Mouse (Mus musculus) c-Kit-positive CD71-negative TER-119-negative erythroid progenitor cells, embryonic 14.5 days (primary cell): ENCODE results near the gene Gm20388.

Source experiments
- DNase-seq: peaks from one replicate; pipeline ENCODE4 v3.0.0-alpha.2; 2013; ENCODE audit warnings: low read depth

The Gm20388 gene

DNA sequence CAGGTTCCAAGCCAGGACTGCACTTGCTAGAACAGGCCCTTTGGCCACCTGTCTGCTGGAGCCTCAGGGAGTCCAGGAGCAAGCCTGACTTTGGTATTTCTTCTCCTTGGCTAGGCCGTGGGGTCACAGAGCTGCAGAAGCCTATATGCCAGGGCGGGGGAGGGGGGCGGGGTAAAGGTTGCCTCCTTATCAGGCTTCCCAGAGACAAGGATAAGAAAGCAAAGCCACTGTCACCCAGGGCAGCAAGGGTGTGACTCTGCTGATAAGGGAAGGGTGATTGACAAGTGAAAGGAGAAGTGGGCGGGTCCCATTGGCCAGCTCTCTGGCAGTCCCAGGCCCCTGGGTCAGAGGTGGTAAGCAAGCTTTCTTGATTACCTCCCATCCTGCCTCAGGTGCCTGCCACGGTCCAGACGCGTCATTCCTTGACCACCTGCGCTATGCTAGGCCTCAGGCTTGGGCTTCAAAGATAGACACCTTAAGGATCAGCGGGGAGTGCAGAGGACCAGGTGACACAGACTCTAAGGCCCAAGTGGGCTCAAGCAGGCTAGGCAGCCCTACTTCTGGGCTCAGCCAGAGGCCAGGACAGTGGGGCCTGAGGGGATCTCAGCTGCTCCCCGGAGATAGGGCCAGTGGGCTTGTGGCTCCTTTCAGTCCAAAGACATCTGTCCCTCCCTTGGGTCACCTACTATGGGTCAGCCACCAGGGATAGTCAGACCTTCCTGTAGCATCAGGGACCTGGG, 565.0 kb downstream of the Gm20388 start:
- no peak for DNase-seq

DNA sequence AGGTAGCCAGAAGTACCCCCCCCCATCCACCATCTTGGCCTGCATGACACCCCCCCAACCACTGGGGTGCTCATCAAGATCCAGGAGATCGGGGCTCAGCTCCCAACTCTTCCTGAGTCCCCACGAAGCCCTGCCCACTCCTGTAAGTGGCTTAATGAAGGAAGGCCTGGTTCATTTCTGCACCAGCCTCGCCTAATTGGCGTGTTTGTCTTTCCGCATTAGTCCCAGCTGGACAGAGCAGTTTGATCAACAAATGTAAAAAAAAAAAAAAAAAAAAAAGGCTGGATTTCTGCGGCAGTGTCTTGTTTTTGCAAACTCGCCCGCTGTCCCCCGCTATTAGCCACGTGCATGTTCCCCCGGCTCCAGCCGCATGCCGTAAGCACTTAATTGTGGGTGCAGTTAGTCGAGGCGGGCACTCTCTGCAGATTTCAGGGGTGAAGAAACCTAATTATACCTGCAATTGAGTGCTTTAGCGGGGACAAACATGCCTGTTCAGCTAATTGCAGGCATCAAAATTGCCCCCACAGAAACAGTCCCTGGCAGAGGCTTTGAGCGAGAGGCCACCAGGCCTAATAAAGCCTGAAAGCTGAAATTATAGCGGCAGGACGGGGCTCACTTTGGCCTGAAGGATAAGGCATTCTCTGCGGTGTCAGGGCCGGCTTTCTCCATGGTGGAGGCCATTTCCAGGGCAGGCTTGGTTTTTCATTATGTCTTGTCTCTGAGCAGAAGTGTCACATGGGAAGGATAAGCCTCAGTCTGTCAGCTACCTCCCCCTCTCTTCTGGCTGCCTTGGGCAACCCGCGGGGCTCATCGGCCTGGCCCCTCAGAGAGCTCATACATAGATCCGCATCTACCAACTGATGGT, 566.3 kb downstream of the Gm20388 start:
- no peak for DNase-seq

DNA sequence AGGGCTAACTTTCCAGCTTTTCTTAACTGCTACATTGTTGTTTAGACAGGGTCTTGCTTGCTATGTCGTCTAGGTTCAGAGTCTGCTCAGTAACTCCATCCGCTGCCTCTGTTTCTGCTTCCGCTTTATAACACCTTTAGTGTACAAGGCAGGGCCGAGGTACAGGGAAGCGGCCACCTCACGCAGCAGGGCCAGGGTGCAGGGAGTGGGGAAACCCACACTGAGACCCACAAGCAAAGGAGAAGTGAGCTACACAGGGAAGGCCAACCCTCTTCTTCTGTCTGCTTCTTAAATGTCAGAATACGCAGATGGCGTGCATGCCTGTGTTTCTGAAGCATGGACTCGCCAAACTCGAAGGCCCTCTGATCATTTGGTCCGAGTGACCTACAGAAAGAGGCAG, 568.1 kb downstream of the Gm20388 start:
- no peak for DNase-seq

DNA sequence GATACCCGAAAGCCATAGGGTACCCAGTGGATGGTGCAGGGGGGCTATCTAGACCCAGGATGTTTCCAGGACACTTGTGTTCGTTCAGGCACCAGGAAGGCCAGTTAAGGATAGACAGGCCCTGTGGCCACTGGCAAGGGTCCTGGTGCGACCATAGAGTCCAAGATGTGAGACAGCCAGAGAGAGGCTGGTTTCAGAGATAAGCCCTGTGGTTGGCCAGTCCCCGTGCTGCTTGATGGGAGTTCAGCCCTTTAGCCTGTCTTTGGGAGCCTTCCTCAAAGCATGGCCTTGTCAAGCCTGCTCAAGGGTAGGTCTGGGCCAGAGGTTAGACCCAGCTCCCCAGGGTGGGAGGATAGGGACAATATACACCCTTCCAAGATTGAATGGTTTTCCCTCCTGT, 569.0 kb downstream of the Gm20388 start:
- no peak for DNase-seq

DNA sequence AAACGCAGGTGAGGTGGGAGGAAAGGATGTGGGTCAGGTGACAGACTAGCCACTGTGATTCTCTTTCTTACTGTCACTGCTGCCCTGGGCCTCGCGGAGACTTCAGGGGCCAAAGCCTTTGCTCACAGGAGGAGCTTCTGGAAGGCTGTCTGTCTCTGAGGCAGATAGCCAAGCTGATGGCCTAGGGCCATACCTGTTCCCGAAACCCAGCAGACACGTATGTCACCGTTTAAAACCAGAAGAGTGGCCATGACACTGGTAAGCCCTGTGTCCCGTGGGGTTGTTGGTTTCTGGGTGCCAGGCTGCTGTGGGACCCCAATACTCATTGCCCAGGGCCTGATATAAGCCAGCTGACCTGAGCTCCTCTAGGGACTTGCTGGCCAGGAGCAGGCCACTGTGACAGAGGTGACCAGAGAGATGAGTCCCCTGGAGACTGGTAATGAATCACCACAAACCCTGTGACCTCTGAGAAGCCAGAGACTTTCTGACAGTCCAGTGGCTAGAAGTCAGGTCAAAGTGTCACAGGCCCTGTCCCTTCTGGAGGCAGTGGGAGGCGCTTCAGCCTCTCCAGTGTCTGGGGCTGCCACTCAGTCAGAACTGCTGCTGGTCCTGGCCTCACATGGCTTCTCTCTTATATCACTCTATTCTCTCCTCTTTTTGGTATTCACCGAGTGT, 571.5 kb downstream of the Gm20388 start:
- no peak for DNase-seq

DNA sequence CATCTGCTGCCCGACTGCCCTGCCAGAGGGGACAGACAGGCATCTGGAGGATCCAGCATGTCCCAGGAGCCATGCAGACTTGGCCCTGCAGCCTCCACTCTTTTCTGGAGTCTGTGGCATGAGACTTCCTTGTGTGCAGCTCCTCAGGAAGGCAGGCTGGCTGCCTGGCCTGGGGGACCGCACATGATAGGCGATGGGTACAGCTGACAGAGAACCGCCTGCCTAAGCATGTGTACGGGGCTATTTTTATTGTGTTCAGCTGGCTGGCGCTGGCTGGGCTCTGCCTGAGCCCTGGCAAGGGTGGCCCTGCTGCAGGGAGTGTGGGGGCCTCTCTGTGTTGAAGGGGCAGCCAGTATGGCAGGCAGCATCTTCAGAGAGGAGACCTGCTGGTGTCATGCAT, 573.8 kb downstream of the Gm20388 start:
- DNase-seq, result no peak

DNA sequence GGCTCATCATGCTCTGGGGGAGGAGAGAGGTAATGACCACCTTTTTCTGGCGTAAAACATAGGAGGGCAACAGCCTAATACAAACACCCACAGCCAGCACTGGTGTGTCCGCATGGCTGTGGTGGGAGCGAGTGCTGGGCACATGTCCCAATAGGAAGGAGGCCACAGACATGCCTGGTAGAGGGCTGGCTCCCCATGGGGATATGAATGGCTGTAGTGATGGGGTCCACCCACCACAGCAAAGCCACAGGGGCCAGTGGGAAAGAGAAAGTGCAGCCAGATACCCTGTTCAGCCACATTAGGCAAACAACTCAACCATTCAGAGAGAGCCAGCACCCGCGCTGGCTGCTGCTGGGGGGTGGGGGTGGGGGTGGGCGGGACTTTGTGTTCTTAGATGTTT, 574.5 kb downstream of the Gm20388 start:
- no peak for DNase-seq

DNA sequence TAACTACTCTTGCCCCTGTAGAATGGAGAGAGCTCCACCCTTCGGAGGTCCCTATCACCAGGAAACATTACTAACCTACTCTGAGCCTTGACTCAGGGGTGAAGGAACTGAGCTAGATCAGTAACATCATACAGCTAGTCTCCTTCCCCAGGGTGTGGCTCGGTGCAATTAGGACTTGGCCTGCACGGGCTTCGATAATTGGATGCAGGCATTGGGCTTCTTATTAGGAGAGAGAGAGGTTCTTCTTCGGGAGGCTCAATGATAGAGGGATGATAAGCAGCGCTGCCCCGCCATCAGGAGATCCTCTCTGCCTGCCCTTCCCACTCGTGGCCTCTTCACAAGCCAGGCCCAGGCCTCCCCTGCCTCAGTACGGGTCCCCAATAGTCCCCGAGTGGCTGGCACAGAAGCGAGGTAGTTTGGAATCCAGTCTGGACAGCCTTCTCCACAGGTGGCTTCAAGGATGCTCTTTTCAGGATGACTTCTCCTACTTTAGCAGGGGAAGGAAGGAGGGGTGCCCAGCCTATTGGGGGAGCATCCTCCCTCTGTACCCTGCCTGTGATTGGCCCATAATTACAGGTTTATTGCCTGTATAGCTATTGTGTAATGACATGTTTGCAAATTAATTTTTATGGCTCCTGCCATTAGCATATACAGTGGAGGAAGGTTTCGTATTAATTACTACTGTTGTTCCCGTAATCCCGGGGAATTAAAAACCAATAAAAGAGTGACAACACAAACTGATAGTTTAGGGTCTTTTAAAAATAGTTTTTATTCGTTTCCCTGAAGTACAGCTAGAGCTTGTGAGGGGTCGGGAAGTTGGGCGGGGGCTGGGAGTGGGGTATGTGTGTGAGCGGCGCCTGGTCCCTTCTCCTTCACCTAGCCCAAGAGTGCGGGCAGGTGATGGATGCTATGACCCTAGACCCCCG, 575.2 kb downstream of the Gm20388 start:
- DNase-seq, result no peak

DNA sequence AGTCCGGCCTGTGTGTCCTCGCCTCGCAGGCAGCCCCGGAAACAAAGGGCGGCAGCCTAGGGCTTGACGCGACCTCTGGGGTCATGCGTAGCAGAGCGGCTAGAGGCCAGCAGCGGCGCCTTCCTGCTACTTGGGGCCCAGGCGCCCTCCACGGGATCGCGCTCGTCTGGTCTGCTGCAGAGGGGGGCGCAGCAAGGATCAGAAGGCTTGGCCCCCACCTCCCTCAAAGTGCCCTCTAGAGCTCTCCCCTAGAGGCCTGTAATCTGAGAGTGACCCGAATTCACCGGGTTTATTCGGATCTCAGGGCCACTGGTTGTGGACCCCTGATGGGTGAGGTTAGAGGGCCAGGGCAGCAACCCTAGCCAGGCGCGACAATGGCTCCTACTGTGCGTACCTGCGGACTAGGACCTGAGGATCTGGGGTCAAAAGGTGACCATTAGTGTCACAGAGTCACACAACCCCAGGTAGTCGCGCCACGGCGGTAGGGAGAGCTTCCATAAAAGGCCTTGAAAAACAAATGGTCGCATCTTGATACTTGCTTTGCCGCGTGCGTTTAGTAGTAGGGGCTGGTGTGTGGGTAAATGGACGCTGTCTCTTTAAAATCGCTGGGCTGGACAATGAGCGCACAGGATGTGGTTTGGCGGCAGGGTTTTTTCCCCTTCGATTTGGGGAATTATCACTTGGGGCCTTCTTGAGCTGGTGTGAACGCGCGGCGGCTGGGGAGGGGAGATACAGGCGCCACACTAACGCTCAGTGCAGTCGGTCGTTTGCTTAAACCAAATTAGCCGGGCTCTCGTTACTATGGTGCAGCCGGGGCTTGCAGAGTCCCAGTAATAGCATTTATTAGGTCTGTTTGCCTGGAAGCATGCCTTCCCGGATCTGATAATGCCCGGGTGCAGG, 576.1 kb downstream of the Gm20388 start:
- peak; percentile 86 for DNase-seq

DNA sequence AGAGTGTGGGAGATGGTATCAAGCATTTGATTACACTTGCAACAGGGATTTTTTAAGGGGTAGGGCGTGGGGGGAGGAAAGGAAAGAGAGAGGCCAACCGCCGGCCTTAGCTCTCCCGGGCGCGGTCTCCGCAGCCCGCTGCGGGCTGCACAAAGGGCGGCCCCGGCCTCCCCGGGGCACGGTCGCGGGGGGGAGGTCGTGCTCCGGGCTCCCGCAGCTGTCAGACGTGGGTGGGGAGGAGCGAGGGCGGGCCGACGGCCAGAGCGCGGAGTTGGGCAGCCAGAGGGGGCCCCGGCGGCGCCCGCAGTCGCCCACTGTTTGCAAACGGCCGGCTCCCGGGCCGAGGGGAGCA, 576.7 kb downstream of the Gm20388 start:
- DNase-seq, result no peak

DNA sequence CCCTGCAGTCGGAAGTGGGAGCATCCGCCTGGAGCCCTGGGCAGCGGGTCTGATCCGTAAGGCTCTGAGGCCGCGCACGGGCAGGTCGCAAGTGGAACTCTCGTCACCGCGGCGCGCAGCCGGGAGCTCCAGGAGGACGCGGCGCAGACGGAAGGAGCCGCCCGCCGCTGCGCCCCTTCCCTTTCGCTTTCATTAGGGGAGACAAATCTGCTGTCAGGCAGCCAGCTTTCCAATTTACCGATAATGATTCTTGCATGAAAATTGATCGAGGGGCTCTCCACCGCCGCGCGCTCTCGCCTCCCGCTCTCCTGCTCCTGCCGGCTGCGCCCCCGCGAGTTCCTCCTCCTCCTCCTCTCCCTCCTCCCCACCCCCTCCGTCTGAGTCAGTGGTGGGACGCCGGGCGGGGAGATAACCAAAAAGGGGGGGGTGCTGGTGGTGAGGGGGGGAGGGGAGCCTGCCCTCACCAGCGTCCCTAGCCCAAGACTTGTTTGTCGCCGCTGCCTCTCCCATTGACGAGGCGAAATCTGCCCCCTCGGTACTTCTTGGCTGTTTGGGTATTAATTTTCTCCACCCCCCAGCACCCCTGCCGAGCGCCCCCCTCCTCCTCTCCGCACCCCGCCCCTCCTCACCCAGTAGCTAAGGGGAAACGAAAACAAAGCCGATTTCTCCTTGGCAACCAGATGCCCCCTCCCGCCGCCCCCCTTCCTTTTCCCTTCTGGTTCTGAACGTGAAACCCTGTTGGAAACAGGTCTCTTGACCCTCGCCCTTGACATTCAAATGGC, 577.3 kb downstream of the Gm20388 start:
- no peak for DNase-seq

DNA sequence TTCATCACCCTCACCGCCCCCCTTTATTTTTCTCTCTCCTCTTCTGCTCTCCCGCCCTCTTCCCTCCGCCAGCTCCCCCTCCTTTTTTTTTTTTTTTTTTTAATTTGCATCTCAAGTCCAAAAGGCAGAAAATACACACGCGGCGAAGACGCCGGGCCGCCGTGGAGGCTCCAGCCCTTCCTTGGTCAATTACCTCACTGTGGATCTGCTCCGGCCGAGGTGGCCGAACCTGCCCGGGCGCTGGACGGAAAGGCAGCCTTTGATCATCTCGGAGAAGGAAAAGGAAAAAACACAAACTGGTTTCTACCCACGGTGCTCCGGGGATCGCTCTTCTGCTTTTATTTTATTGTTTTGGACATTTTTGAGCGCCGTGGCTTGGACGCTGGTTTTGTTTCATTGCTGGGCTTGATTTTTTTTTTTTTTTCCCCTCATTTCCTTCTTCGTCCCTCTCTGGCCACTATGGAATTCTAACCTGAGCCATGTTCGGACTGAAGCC, 578.0 kb downstream of the Gm20388 start:
- no peak for DNase-seq

DNA sequence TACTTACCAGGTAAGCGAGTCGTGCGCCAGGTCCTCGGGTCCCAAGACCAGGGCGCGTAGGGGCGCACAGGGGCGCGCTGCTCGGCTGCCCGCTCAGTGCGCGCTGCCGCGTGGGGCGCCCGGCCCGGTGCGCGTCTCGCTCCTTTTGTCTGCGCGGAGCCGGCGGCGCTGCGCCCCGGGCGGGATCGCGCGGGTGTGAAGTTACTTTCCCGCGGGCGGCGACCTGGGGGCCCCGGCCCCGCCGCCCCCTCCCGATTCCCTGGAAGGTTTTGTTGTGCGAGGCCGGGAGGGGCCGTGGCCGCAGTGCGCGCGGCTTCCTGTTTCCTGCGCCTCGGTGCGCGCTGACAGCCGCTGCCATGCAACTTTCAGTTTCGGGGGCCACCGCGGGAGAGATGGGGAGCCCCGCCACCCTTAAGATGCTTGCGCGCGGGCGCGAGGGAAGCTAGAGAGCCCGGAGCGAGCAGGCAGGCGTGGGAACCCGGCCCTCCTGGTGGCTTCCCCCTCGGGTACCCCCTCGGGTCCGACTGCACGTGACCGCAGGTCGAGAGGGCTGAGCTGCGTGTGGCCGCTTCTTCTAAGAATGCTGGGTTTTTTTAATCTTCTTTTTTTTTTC, 578.6 kb downstream of the Gm20388 start:
- DNase-seq, result no peak

DNA sequence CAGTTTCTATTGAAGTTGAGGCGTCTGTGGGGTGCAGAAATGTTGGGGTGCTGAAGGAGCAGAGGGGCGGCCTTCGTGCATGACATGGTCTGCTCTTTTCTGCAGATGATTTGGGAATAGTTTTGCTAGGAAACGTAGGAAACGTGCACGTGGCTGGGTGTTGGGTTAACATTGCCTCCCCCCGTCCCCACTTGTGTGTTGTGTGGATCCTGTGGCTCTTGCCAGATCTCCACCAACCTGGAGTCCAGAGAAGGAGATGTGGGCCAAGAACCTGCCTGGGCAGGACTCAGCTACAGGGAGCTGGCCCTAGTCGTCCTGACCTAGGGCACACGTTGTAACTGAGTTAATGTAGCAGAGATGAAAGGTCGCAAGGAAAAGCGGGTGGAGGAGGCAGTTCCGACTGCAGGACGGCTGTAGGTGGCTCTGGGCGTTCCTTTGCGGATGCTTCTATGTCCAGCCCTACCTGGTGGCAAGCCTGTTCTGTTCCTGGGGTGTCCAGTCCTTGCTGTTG, 579.2 kb downstream of the Gm20388 start:
- no peak for DNase-seq

DNA sequence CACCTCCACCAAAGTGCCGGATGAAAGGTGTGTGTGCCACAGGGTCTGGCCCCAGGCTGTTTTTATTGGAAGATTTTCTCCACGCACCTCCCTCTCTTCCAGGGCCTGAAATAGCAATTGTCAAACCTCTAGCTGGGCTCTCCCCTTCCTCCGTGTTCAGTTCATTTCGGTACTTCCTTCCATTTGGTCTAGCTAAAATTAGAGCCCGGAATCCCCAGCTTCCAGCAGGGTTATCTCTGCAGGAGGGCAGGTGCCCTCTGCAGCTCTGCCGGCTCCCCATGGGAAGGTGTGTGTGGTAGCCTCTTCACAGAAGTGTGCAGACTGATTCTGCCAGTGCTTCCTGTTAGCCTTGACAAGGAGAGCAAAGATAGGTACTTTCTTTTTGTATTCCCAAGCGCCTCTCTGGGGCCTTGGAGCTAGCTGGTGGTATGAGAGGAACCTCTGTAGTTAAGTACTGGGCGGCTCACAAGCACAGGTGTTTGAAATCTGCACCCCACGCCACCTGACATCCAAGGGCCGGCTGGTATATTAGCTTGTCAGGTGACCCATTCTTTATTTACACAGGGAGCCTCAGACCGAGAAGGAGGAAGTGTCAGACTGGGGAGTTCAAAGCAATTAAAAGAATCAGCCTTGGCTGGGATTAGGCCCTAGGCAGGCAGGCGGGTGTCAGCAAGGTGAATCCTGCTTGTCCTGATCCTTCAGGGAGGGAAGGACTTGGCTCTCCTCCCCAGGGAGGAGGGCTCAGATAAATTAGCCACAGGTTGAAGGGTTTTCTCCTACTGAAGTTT, 579.9 kb downstream of the Gm20388 start:
- DNase-seq, result no peak

DNA sequence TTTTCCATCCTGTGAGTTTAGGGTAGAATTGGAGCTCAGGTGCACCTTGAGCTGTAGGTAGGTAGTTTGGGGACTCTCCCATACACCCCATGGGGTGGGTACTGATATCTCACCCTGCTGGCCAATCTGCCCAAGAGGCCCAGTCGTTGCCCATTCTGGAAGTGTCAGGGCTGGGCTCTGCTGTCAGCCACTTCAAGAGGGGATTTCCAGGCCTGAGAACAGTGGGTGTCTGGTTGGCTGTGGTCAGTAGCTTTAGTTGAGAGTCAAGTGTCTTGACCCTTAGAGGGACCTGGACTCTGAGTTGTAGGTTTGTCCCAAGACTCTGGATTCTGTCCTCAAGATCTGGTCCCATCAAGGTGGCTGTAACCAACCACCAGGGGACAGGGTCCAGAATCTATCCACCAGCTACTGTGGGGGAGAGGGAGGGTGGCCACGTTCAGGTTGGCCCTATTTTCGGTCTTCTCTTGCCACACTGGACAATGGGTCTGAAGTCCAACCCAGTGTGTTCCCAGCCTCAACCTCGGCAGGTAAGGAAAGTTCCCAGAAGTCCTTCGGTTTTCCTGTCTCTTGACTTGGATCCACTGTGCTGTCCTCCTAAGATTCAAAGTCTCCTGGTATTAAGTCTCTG, 580.6 kb downstream of the Gm20388 start:
- DNase-seq, result no peak

DNA sequence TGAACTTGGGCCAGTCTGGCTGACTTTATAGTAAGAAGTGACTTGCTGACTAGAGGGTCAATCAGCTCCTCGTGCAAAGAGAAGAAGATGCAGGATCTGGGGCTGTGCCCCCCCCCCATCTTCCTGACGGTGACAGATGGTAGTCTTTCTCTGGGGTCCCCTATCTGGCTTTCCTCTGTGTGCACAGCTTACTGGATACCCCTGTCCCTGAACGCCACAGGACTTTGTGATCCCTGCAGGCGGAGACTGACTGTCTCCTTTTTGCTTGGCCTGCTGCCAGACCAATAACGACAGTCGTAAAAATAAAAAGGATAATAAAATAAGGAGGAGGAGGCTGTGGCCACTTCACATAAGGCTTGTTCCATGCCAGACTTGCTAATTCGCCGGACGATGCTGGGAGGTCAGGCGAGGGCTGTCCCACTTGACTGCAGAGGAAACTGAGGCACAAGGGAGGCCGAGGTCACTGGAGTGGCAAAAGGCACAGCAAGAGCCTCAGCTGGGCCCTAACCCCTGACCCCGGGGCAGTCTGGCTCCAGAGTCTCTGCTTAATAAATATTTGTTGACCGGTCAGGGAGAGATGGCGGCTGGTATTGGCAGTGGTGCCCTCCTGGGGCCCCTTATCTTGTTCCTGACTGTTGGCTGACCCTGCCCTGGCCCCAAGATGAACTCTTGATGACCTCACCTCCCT, 581.7 kb downstream of the Gm20388 start:
- no peak for DNase-seq
